9 mouse cellular contexts compared by ENCODE assay signal in the genomic region with DNA sequence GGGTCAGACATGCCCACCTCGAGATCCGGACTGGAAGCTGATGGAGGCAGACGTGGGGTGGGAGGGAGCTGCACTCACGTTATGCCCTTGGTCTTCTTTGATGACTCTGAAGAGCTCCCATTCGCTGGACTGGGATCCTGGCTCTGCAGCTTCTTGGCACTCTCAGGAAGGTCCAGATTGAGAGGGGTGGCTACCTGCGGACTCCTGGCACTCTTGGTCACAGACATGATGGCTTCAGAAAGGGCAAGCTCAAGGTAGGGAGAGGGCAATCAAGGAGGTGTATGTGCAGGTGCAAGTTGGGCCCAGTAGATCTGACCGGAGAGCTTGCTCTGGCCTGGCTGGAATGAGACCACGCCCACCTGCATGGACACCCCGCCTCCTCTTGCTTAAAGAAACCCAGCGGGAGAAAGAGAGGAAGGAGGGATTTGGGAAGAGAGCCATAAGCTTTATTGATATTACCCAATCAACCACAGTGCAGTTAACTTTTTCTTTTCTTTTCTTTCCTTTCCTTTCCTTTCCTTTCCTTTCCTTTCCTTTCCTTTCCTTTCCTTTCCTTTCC. TPM values are rescaled to one million over a fixed set of nuclear protein-coding genes. Genes with fewer than 3 reads are reported as not detected.
DNase-seq lines count a peak whose midpoint lies in the region; ATAC-seq and TF ChIP-seq lines count a peak whose summit lies in the region.
"Had no signal": no experiment of that assay in that cellular context is flagged by ENCODE, and none has a peak within 500 bp of the region (broad histone marks: within the 10 kb centered on the region; RNA-seq: fewer than 3 reads in every experiment).

Gene Slc36a2 (minus strand): TSS at position 345 of the 559 bp plus-strand sequence.

- H3K9ac ChIP-seq in limb, embryonic 12.5 days (replicated peaks) = 0 out of 2 replicates have a peak within 1 kb of the TSS, but pooled peaks have one; percentile 8

- no peaks in the 10 kb centered on the region for H3K79me2 ChIP-seq in myocyte (ENCODE audit: control insufficient read depth, insufficient read depth)

- H3K27me3 ChIP-seq in limb, embryonic 12.5 days = 0 out of 2 replicates have a peak, but pooled peaks cover 4% of the 10 kb centered on the region
- H3K27me3 ChIP-seq in limb, embryonic 10.5 days (ENCODE audit: low read depth, poor library complexity, severe bottlenecking) = no peaks in the 10 kb centered on the region
- peaks cover 18% of the 10 kb centered on the region for H3K27me3 ChIP-seq in myocyte (ENCODE audit: control insufficient read depth, insufficient read depth, insufficient read length)

- no peak within 1 kb of the TSS for H3K27ac ChIP-seq in limb, embryonic 12.5 days
- H3K27ac ChIP-seq in limb, embryonic 10.5 days = no peak within 1 kb of the TSS

- WGBS in limb, embryonic 12.5 days = 24% methylated on average over 10 of the region's 10 CpGs
- WGBS in limb, embryonic 10.5 days = 34% methylated on average over 10 of the region's 10 CpGs

- H3K4me1 ChIP-seq in limb, embryonic 12.5 days (replicated peaks) = no peaks in the 10 kb centered on the region
- H3K4me1 ChIP-seq in limb, embryonic 10.5 days = peaks cover 10% of the 10 kb centered on the region; the same call in 1 of the 2 replicates

- H3K4me2 ChIP-seq in limb, embryonic 12.5 days = no peak within 1 kb of the TSS
- H3K4me2 ChIP-seq in myocyte (ENCODE audit: low read depth) = peak within 1 kb of the TSS; percentile 12

- H3K9me3 ChIP-seq in limb, embryonic 12.5 days = no peaks in the 10 kb centered on the region
- H3K9me3 ChIP-seq in limb, embryonic 10.5 days (replicated peaks) = no peaks in the 10 kb centered on the region

- H3K4me3 ChIP-seq in limb, embryonic 12.5 days (replicated peaks) = no peak within 1 kb of the TSS
- no peak within 1 kb of the TSS for H3K4me3 ChIP-seq in limb, embryonic 10.5 days
- H3K4me3 ChIP-seq in myocyte = no peak within 1 kb of the TSS

- no peaks in the 10 kb centered on the region for H3K36me3 ChIP-seq in limb, embryonic 12.5 days
- H3K36me3 ChIP-seq in limb, embryonic 10.5 days = no peaks in the 10 kb centered on the region
- H3K36me3 ChIP-seq in myocyte (ENCODE audit: control insufficient read depth, insufficient read depth) = no peaks in the 10 kb centered on the region

- no peak for ATAC-seq in limb, embryonic 12.5 days (ENCODE audit: insufficient number of reproducible peaks, insufficient read depth, low FRiP score, low TSS enrichment, low read depth)
- ATAC-seq in frontal cortex, adult (ENCODE audit: low TSS enrichment) = no peak

- TF ChIP-seq POLR2A in myocyte (IDR thresholded peaks at IDR 0.05; ENCODE audit: insufficient read length, low read depth) = no peak

- no peak for DNase-seq in limb, embryonic 10.5 days (ENCODE audit: low spot score)
- peak; percentile 77 for DNase-seq in cerebellum, adult 11 months
- peak; percentile 11 to 51 for DNase-seq in kidney, postnatal 36 days
- DNase-seq in layer of hippocampus, postnatal 25 days (ENCODE audit: extremely low spot score in 1 of 2, low spot score in 1 of 2) = no peak
- no peak for DNase-seq in thymus, postnatal 10 days (ENCODE audit: low spot score in 2 of 2)
- DNase-seq: layer of hippocampus, postnatal 36 days had no signal

- H3ac ChIP-seq in myocyte (ENCODE audit: control insufficient read depth, insufficient read length) = no peak within 1 kb of the TSS

TF ChIP-seq in myocyte, 11 proteins besides CTCF, POLR2A, EP300 and RAD21:
- TF ChIP-seq MYOG (IDR thresholded peaks at IDR 0.05; ENCODE audit: control insufficient read depth in 1 of 3, insufficient read depth in 1 of 3, insufficient read length in 2 of 3, low read depth in 2 of 3) (no peak), REST (IDR thresholded peaks at IDR 0.05; ENCODE audit: insufficient read depth, insufficient read length) (no peak), SRF (IDR thresholded peaks at IDR 0.05; ENCODE audit: control insufficient read depth, insufficient read length, low read depth) (no peak), E2F4 (IDR thresholded peaks at IDR 0.05; ENCODE audit: insufficient read depth) (no peak), MYOD1 (IDR thresholded peaks at IDR 0.05; ENCODE audit: control insufficient read depth in 1 of 3, insufficient read length in 2 of 3, low read depth in 2 of 3) (no peak), TCF3 (IDR thresholded peaks at IDR 0.05; ENCODE audit: insufficient read length, low read depth) (no peak), TCF12 (IDR thresholded peaks at IDR 0.05; ENCODE audit: insufficient read depth, poor library complexity, severe bottlenecking) (no peak), CEBPB (IDR thresholded peaks at IDR 0.05; ENCODE audit: insufficient read depth, poor library complexity, severe bottlenecking) (no peak), MAX (IDR thresholded peaks at IDR 0.05; ENCODE audit: low read depth) (no peak)

RNA-seq across cellular contexts. Expression of gene Slc36a2, which starts in this region (rescaled TPM):
- 0.15 TPM in 2 replicates for polyA plus RNA-seq in limb, embryonic 12.5 days (2016; fragmentation: Nextera tagmentation; extraction: Ambion mirVana)
- 0.06 and 0.29 TPM in 2 replicates for polyA plus RNA-seq in limb, embryonic 10.5 days (2016; fragmentation: Nextera tagmentation; extraction: Ambion mirVana)
- polyA plus RNA-seq in myocyte (2012; fragmentation: generic; extraction: Trizol) = not detected
- under 1 TPM in 1 of 2 experiments, not detected in 1; 0.10 TPM for total RNA-seq in layer of hippocampus, postnatal 25 days (2021)

Comparison
In these comparisons a context has a peak if more than half of its experiments do, and no peak if none do; other contexts are left out.
1. DNase-seq: peak in cerebellum, adult 11 months (single experiment) and kidney, postnatal 36 days (2 of 2); none in limb, embryonic 10.5 days (single experiment), layer of hippocampus, postnatal 25 days (0 of 2) and thymus, postnatal 10 days (0 of 2).